Mouse (Mus musculus): ENCODE measurements around the gene Maml2. TPM values are rescaled to one million over a fixed set of nuclear protein-coding genes. Genes with fewer than 3 reads are reported as not detected.

Maml2 gene
- total RNA-seq, 2 experiments from 2014 or later = 6.7 to 8.5 TPM

- intact Hi-C loops (cut with DNase I) = no loop called here
- no peak for DNase-seq (ENCODE audit: extremely low spot score in 1 of 2, low spot score in 2 of 2)
Measured at GRCm38 (mm10) chr9:13620794-13621193, 323.0 kb downstream of the Maml2 start.

- no peak for DNase-seq (ENCODE audit: extremely low spot score in 1 of 2, low spot score in 2 of 2)
- intact Hi-C loops (cut with DNase I) = no loop called here
Measured at GRCm38 (mm10) chr9:13621941-13622340, 324.2 kb downstream of the Maml2 start.

- intact Hi-C loops (cut with DNase I) = no loop called here
- DNase-seq (ENCODE audit: extremely low spot score in 1 of 2, low spot score in 2 of 2) = no peak
Measured at GRCm38 (mm10) chr9:13622426-13622825, 324.7 kb downstream of the Maml2 start.

- DNase-seq (ENCODE audit: extremely low spot score in 1 of 2, low spot score in 2 of 2) = peak in 1 of 2 experiments; percentile 30
- intact Hi-C loops (cut with DNase I) = no loop called here
Measured at GRCm38 (mm10) chr9:13623892-13624422, 326.2 kb downstream of the Maml2 start.

- DNase-seq (ENCODE audit: extremely low spot score in 1 of 2, low spot score in 2 of 2) = no peak
- intact Hi-C loops (cut with DNase I) = no loop called here
Measured at GRCm38 (mm10) chr9:13624780-13625179, 327.0 kb downstream of the Maml2 start.

GRCm38 (mm10) chr9:13625215-13625614, 327.5 kb downstream of the Maml2 start:
- DNase-seq (ENCODE audit: extremely low spot score in 1 of 2, low spot score in 2 of 2) = no peak
- intact Hi-C loops (cut with DNase I) = no loop called here

- intact Hi-C loops (cut with DNase I) = no loop called here
- no peak for DNase-seq (ENCODE audit: extremely low spot score in 1 of 2, low spot score in 2 of 2)
Measured at GRCm38 (mm10) chr9:13626480-13626879, 328.7 kb downstream of the Maml2 start.

- intact Hi-C loops (cut with DNase I) = no loop called here
Measured at GRCm38 (mm10) chr9:13633371-13633770, 335.6 kb downstream of the Maml2 start.

GRCm38 (mm10) chr9:13639655-13640054, 341.9 kb downstream of the Maml2 start:
- DNase-seq (ENCODE audit: extremely low spot score in 1 of 2, low spot score in 2 of 2) = no peak
- intact Hi-C loops (cut with DNase I) = no loop called here

More at GRCm38 (mm10) chr9:13633371-13633770, 335.6 kb downstream of the Maml2 start:
- no peak for DNase-seq (ENCODE audit: extremely low spot score in 1 of 2, low spot score in 2 of 2)

GRCm38 (mm10) chr9:13645153-13645552, 347.4 kb downstream of the Maml2 start:
- intact Hi-C loops (cut with DNase I) = no loop called here
- DNase-seq (ENCODE audit: extremely low spot score in 1 of 2, low spot score in 2 of 2) = peak in 1 of 2 experiments; percentile 49

GRCm38 (mm10) chr9:13651065-13651464, 353.3 kb downstream of the Maml2 start:
- DNase-seq (ENCODE audit: extremely low spot score in 1 of 2, low spot score in 2 of 2) = no peak
- intact Hi-C loops (cut with DNase I) = loop anchor here (10.0 kb wide), 1 partner anchor 406 kb away; the partner anchor contains the start of genes Ccdc82 and Jrkl

- intact Hi-C loops (cut with DNase I) = loop anchor here (2.0 to 10.0 kb wide), 2 partner anchors 355 to 407 kb away; partner anchors contain the start of genes Ccdc82, Jrkl and Maml2
- no peak for DNase-seq (ENCODE audit: extremely low spot score in 1 of 2, low spot score in 2 of 2)
Measured at GRCm38 (mm10) chr9:13651828-13652227, 354.1 kb downstream of the Maml2 start.

GRCm38 (mm10) chr9:13652389-13652877, 354.7 kb downstream of the Maml2 start:
- DNase-seq (ENCODE audit: extremely low spot score in 1 of 2, low spot score in 2 of 2) = no peak
- intact Hi-C loops (cut with DNase I) = loop anchor here (2.0 to 10.0 kb wide), 2 partner anchors 356 to 408 kb away; partner anchors contain the start of genes Ccdc82, Jrkl and Maml2

GRCm38 (mm10) chr9:13652917-13653316, 355.2 kb downstream of the Maml2 start:
- peak in 1 of 2 experiments; percentile 52 for DNase-seq (ENCODE audit: extremely low spot score in 1 of 2, low spot score in 2 of 2)

GRCm38 (mm10) chr9:13661768-13662623, 364.2 kb downstream of the Maml2 start:
- DNase-seq (ENCODE audit: extremely low spot score in 1 of 2, low spot score in 2 of 2) = peak in 1 of 2 experiments; percentile 42
- intact Hi-C loops (cut with DNase I) = no loop called here

More at GRCm38 (mm10) chr9:13652917-13653316, 355.2 kb downstream of the Maml2 start:
- intact Hi-C loops (cut with DNase I) = loop anchor here (2.0 to 10.0 kb wide), 2 partner anchors 356 to 408 kb away; partner anchors contain the start of genes Ccdc82, Jrkl and Maml2

- no peak for DNase-seq (ENCODE audit: extremely low spot score in 1 of 2, low spot score in 2 of 2)
- intact Hi-C loops (cut with DNase I) = no loop called here
Measured at GRCm38 (mm10) chr9:13665487-13665969, 367.8 kb downstream of the Maml2 start.

GRCm38 (mm10) chr9:13667955-13668354, 370.2 kb downstream of the Maml2 start:
- intact Hi-C loops (cut with DNase I) = no loop called here
- no peak for DNase-seq (ENCODE audit: extremely low spot score in 1 of 2, low spot score in 2 of 2)

- intact Hi-C loops (cut with DNase I) = no loop called here
- no peak for DNase-seq (ENCODE audit: extremely low spot score in 1 of 2, low spot score in 2 of 2)
Measured at GRCm38 (mm10) chr9:13668742-13669141, 371.0 kb downstream of the Maml2 start.

- DNase-seq (ENCODE audit: extremely low spot score in 1 of 2, low spot score in 2 of 2) = no peak
- intact Hi-C loops (cut with DNase I) = no loop called here
Measured at GRCm38 (mm10) chr9:13671125-13671769, 373.5 kb downstream of the Maml2 start.

All from left cerebral cortex, postnatal 10 days (tissue).